Mouse (Mus musculus): ENCODE measurements around the gene Kazald1.
A peak's percentile ranks its signal among the peaks of the same experiment; 100 is the strongest.

- TF ChIP-seq SMC3 (IDR thresholded peaks at IDR 0.05; ENCODE audit: low read depth, low read length) (peak; percentile 10; the same call in 1 of the 2 replicates), RCOR1 (conservative IDR thresholded peaks at IDR 0.05; ENCODE audit: low read depth, low read length) (no peak), CTCF (conservative IDR thresholded peaks at IDR 0.05 in 1 of 2, IDR thresholded peaks at IDR 0.05 in 1 of 2; ENCODE audit: low read depth in 2 of 2, low read length in 2 of 2) (peak; percentile 47 to 58; a peak in 3 of 4 replicates), EP300 (IDR thresholded peaks at IDR 0.05; ENCODE audit: low read length) (no peak), MAX (IDR thresholded peaks at IDR 0.05; ENCODE audit: low read length) (no peak), E2F4 (IDR thresholded peaks at IDR 0.05; ENCODE audit: insufficient replicate concordance, low read depth, low read length) (no peak), ZC3H11A (IDR thresholded peaks at IDR 0.05; ENCODE audit: low read depth, low read length) (no peak), POLR2AphosphoS2 (IDR thresholded peaks at IDR 0.05; ENCODE audit: low read depth, low read length) (no peak), USF2 (conservative IDR thresholded peaks at IDR 0.05; ENCODE audit: low read depth, low read length) (no peak), MXI1 (IDR thresholded peaks at IDR 0.05; ENCODE audit: low read depth, low read length) (no peak), ZNF384 (IDR thresholded peaks at IDR 0.05; ENCODE audit: low read depth, low read length) (no peak), USF1 (IDR thresholded peaks at IDR 0.05; ENCODE audit: low read depth, low read length) (no peak)
Measured at GRCm38 (mm10) chr19:45032570-45033332, 42.3 kb upstream of the Kazald1 start.

All from CH12.LX (cell line).